Mouse (Mus musculus) midbrain, postnatal 0 days (tissue): ENCODE data around the gene Adora2a. TPM values are rescaled to one million over a fixed set of nuclear protein-coding genes. Genes with fewer than 3 reads are reported as not detected.

ENCODE experiments used
- ATAC-seq: fragments of 200-750 bp; cut with Nextera tagmentation; 2 replicates; pipeline ENCODE4 v1.8.0; 2017; ENCODE audit warnings: moderate number of reproducible peaks, mild to moderate bottlenecking, moderate TSS enrichment, moderate library complexity; ENCODE audit not compliant: low FRiP score
- DNase-seq: peaks from one replicate; pipeline ENCODE4 v3.0.0-alpha.2; 2015; ENCODE audit warnings: low spot score
- H3K27ac ChIP-seq: fragments of 300-500 bp; sonication (generic); 2 replicates; pipeline ENCODE4 v1.5.1; 2014; ENCODE audit warnings: low read depth, mild to moderate bottlenecking, low read length, mixed read lengths
- H3K27me3 ChIP-seq: fragments of 300-500 bp; sonication (generic); 2 replicates; pipeline ENCODE4 v1.6.1; 2014; ENCODE audit warnings: low read length, control low read depth, mixed read lengths; ENCODE audit not compliant: insufficient read depth
- H3K36me3 ChIP-seq: fragments of 300-500 bp; sonication (generic); 2 replicates; pipeline ENCODE4 v1.6.1; 2014; ENCODE audit warnings: low read length, control low read depth, mixed read lengths; ENCODE audit not compliant: insufficient read depth
- H3K4me1 ChIP-seq: fragments of 300-500 bp; sonication (generic); 2 replicates; pipeline ENCODE4 v1.6.1; 2014; ENCODE audit warnings: mild to moderate bottlenecking, control low read depth, antibody characterized with exemption, low read length, mixed read lengths; ENCODE audit not compliant: insufficient read depth
- H3K4me2 ChIP-seq: fragments of 300-500 bp; sonication (generic); 2 replicates; pipeline ENCODE4 v1.6.1; 2014; ENCODE audit warnings: low read depth, mild to moderate bottlenecking, low read length, mixed read lengths; ENCODE audit not compliant: poor library complexity, severe bottlenecking
- H3K4me3 ChIP-seq: fragments of 300-500 bp; sonication (generic); 2 replicates; pipeline ENCODE4 v1.5.1; 2014; ENCODE audit warnings: low read depth, mild to moderate bottlenecking, low read length, moderate library complexity
- H3K9ac ChIP-seq: fragments of 300-500 bp; sonication (generic); replicated peaks from 2 replicates; pipeline ENCODE4 v1.6.1; 2014; ENCODE audit warnings: mild to moderate bottlenecking, low read length, moderate library complexity, mixed read lengths; ENCODE audit not compliant: poor library complexity, severe bottlenecking
- H3K9me3 ChIP-seq: fragments of 300-500 bp; sonication (generic); 2 replicates; pipeline ENCODE4 v1.6.1; 2016; ENCODE audit warnings: low read length, control low read depth
- CTCF ChIP-seq: IDR thresholded peaks from 2 replicates; pipeline ENCODE4 v1.5.1; 2016; ENCODE audit warnings: antibody characterized with exemption, mild to moderate bottlenecking
- WGBS: fragments of 180-500 bp; shearing (Covaris S2); extraction: QIAGEN DNeasy Blood & Tissue Kit; methylation state at CpG from one replicate; pipeline ENCODE4 v1.1.7; 2014; 5-methylcytosine and 5-hydroxymethylcytosine counted together
- polyA plus RNA-seq: library from polyadenylated mRNA; unstranded; fragments of >200 nt; fragmentation: Nextera tagmentation; extraction: Ambion mirVana; gene quantifications from 2 replicates; pipeline ENCODE4 v1.2.1, GENCODE M21; 2015
- total RNA-seq: library from RNA; depleted of rRNA; stranded (reverse); fragments of >200 nt; gene quantifications from 2 replicates; pipeline ENCODE4 v1.2.3, GENCODE M21; 2014; rRNA removed

The Adora2a gene
- 4.3 and 11.7 TPM in 2 replicates for total RNA-seq
- 1.7 and 1.9 TPM in 2 replicates for polyA plus RNA-seq

DNA sequence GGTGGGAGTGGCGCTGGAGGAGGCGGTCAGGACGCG, at the start of gene Adora2a:
Gene Adora2a (plus strand): TSS at position 6 of the 36 bp plus-strand sequence.
- Histone ChIP-seq H3K36me3 (peaks cover 6% of the 10 kb centered on the region), H3K4me2 (peak within 1 kb of the TSS; percentile 46), H3K27me3 (peaks cover 33% of the 10 kb centered on the region), H3K9me3 (no peaks in the 10 kb centered on the region), H3K4me1 (no peaks in the 10 kb centered on the region), H3K4me3 (peak within 1 kb of the TSS; percentile 31), H3K27ac (no peak within 1 kb of the TSS), H3K9ac (0 out of 2 replicates have a peak within 1 kb of the TSS, but pooled peaks have one; percentile 24)
- WGBS, result 0% methylated on average over 4 of the region's 4 CpGs
- ATAC-seq, result no peak
- TF ChIP-seq CTCF, result no peak
- DNase-seq, result no peak

DNA sequence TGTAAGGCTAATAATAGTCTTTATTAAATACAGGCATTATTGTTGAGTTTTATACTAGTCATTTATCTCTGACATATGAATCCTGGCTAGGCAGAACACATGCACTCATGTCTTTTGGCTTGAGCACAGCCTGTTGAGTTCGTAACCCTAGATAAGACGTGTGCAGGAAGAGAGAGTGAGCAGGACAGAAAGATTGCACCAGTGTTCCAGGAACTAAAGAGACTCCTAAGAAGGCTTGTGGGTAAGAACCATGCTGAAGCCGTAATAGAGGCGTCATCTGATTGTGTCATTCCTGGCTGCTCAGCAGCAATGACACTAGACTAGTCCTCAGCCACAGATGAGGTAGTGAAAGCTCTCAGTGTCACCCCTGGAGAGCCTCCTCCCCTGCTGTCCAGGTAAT, 43.7 kb upstream of the Adora2a start:
- H3K4me3 ChIP-seq, result no peak overlapping the region
- H3K9ac ChIP-seq, result no peak overlapping the region
- TF ChIP-seq CTCF, result no peak
- DNase-seq (no peak), ATAC-seq (no peak)
- no peak overlapping the region for H3K27ac ChIP-seq
- no peak overlapping the region for H3K4me2 ChIP-seq
- WGBS, result 93% methylated on average over 4 of the region's 4 CpGs
- peaks cover 24% of the 10 kb centered on the region for H3K36me3 ChIP-seq
- no peaks in the 10 kb centered on the region for H3K4me1 ChIP-seq
- no peaks in the 10 kb centered on the region for H3K27me3 ChIP-seq
- H3K9me3 ChIP-seq, result no peaks in the 10 kb centered on the region

DNA sequence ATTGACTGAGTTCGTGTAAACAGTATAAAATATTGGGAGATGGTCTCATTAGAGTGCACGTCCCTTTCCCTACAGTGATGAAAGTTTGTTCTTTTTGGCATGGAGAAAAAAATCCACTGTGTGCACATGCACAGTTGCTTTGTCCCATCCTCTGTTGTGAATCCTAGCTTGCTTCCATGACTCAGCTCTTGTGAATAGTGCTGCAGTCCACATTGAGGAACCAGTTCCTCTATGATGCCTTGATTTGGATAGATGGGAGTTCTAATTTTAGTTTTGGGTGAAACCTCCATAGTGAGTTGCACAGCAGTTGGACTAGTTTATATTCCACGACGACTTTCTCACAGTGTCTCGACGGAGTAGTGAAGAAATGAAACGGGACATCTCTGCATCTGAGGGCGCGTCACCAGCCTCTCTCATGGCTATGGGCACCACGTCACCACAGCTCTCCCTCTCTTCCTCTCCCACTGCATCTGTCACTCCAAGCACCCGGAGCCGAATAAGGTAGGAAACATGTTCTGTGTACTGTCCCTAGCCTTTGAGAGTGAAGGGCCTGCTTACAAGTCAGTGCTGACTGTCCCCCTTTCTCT, 40.2 kb upstream of the Adora2a start:
- ATAC-seq (no peak), DNase-seq (no peak)
- no peaks in the 10 kb centered on the region for H3K4me1 ChIP-seq
- H3K9ac ChIP-seq, result no peak overlapping the region
- no peak overlapping the region for H3K4me2 ChIP-seq
- no peaks in the 10 kb centered on the region for H3K27me3 ChIP-seq
- 89% methylated on average over 12 of the region's 12 CpGs for WGBS
- no peak overlapping the region for H3K4me3 ChIP-seq
- TF ChIP-seq CTCF, result no peak
- H3K27ac ChIP-seq, result no peak overlapping the region
- H3K9me3 ChIP-seq, result no peaks in the 10 kb centered on the region
- H3K36me3 ChIP-seq, result peaks cover 27% of the 10 kb centered on the region

DNA sequence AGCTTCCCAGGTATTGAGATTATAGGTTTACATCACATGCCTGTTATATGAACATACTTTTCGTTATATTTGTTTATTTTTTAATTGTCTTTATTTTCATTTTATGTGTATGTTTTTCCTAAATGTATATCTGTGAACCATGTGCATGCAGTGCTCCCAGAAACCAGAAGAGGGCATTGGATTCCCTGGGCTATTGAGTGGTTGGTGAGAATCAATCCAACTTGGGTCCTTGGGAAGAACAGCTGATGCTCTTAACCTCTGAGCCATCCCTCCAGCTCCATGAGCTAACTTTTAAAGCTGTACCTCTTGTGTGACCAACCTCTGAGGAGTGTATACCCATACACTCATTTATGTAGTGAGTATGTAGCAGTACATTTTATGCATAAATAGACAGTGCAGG, 39.2 kb upstream of the Adora2a start:
- WGBS, result 73% methylated on average over 1 of the region's 1 CpGs

DNA sequence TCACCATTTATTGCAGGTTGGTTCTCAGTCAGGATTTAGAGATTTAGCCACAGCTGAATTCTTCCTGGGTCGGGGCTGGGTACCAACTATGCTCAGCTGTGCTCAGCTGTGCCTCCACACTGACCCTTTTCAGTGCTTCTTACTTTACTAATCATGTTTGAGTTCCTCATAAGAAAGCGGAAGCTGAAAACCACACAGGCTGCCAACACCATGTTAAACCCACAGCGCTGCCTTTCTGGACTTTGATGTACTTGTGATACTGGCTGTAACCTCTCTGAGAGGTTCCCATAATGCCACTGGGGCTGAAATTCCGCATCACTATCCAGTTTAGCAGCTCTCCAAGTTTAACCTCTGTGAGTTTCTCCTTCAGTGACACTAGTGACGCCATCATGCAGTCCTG, 34.0 kb upstream of the Adora2a start:
- no peak overlapping the region for H3K4me3 ChIP-seq
- 84% methylated on average over 5 of the region's 5 CpGs for WGBS

More for the DNA sequence above, 39.2 kb upstream of the Adora2a start:
- H3K27me3 ChIP-seq, result no peaks in the 10 kb centered on the region
- ATAC-seq (no peak), DNase-seq (peak; percentile 33)
- no peak overlapping the region for H3K9ac ChIP-seq
- no peaks in the 10 kb centered on the region for H3K4me1 ChIP-seq
- peaks cover 27% of the 10 kb centered on the region for H3K36me3 ChIP-seq
- no peak overlapping the region for H3K4me3 ChIP-seq
- peak; percentile 82 for TF ChIP-seq CTCF
- no peak overlapping the region for H3K27ac ChIP-seq
- H3K4me2 ChIP-seq, result no peak overlapping the region
- no peaks in the 10 kb centered on the region for H3K9me3 ChIP-seq

DNA sequence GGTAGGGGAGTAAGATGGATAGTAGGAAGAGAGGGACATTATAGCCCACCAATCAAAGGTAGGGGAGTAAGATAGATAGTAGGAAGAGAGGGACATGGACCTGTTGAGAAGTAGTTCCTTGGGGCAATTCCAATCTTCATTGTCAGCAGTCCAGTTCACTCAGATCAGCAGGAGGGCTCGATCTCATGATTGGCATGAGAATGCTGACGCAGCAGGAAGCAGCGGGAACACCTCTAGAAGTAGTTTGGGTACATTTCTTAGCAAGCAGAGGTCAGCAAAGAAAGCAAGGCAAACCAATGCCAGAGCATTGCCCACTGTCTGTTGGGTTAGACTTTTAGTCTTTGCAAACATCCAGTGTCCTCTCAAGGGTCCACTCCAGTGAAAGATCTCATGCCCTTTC, 32.9 kb upstream of the Adora2a start:
- no peak overlapping the region for H3K9ac ChIP-seq
- WGBS, result 90% methylated on average over 3 of the region's 3 CpGs
- no peak for TF ChIP-seq CTCF
- DNase-seq (no peak), ATAC-seq (no peak)
- H3K4me2 ChIP-seq, result no peak overlapping the region
- H3K9me3 ChIP-seq, result no peaks in the 10 kb centered on the region
- no peak overlapping the region for H3K27ac ChIP-seq
- H3K27me3 ChIP-seq, result no peaks in the 10 kb centered on the region
- no peaks in the 10 kb centered on the region for H3K4me1 ChIP-seq
- peaks cover 15% of the 10 kb centered on the region for H3K36me3 ChIP-seq
- no peak overlapping the region for H3K4me3 ChIP-seq

More for the DNA sequence above, 34.0 kb upstream of the Adora2a start:
- H3K4me1 ChIP-seq, result no peaks in the 10 kb centered on the region
- no peaks in the 10 kb centered on the region for H3K27me3 ChIP-seq
- DNase-seq (no peak), ATAC-seq (no peak)
- H3K36me3 ChIP-seq, result peaks cover 11% of the 10 kb centered on the region
- H3K27ac ChIP-seq, result no peak overlapping the region
- no peak overlapping the region for H3K9ac ChIP-seq
- no peak for TF ChIP-seq CTCF
- H3K4me2 ChIP-seq, result no peak overlapping the region
- H3K9me3 ChIP-seq, result no peaks in the 10 kb centered on the region
